Mouse (Mus musculus) kidney, postnatal 14 days (tissue): ENCODE measurements around the gene Insl3.
A peak's percentile ranks its signal among the peaks of the same experiment; 100 is the strongest.
"Not testable (repeated sequence)": the region's sequence is repeated elsewhere in the genome, so short reads cannot be mapped to it uniquely, and the experiment has no call there.

Source experiments
- DNase-seq: peaks from one replicate; pipeline ENCODE4 v3.0.0; 2022; ENCODE audit warnings: mixed read lengths

Insl3 gene

DNA sequence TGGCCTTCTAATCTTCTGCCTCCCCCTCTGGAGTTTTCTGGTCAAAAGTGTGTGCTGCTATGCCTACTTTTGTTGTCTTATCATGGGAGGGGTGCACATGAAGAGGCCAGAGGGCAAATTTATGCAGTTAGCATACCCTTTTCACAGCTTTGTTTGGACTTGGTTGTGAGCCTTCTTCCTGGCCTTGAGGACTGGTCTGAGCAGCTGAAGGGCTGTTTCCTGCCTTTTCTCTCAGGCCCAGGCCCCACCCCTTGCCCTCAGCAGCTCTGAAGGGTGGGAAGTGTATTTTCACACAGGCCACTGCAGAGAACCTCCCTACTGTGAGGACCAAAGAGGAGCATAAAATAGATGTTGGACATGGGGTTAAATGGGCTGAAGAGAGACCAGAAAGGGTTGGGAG, 11.5 kb upstream of the Insl3 start:
- peak; percentile 58 for DNase-seq

DNA sequence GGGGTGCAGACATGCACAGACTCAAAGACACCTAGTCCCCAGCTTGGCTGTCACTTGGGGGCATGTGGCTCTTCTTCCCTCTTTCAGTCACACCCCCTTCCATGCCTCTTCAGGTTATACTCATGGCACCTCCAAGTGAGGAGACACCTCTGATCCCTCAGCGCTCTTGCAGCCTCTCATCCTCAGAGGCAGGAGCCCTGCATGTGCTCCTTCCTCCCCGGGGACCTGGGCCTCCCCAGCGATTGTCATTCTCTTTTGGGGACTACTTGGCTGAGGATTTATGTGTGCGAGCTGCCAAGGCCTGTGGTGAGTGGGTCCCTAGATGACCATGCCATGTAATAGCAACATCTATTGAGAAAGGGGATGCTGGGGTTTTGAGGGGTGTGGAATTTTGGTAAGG, 10.8 kb upstream of the Insl3 start:
- DNase-seq, result no peak

- DNase-seq, result no peak
Measured at GRCm38 (mm10) chr8:71679116-71679515, 9.9 kb upstream of the Insl3 start.

DNA sequence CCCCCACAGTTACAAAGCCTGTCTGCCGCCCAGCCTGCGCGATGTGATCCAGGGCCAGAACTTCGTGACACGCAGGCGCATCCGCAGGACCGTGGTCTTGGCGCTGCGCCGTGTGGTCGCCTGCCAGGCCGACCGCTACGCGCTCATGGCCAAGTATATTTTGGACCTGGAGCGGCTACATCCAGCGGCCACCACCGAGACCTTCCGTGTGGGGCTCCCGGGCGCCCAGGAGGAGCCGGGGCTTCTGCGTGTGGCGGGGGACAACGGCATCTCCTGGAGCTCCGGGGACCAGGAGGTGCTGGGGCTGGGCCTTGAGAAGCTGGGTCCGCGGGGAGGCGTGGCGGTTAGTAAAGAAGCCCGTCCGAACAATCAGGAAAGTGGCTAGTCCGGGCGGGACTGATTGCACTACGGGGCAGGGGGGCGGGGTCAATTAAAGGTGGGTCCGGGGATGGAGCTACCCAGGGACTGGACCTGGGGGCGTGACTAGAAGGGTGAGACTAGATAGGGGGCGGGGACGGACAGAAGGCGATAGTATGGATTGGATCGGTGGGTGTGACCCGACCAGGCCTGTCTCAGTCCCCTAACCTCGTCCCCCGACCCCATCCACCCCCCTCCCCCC, 9.4 kb upstream of the Insl3 start:
- no peak for DNase-seq

- peak; percentile 51 for DNase-seq
Measured at GRCm38 (mm10) chr8:71680471-71680870, 8.5 kb upstream of the Insl3 start.

DNA sequence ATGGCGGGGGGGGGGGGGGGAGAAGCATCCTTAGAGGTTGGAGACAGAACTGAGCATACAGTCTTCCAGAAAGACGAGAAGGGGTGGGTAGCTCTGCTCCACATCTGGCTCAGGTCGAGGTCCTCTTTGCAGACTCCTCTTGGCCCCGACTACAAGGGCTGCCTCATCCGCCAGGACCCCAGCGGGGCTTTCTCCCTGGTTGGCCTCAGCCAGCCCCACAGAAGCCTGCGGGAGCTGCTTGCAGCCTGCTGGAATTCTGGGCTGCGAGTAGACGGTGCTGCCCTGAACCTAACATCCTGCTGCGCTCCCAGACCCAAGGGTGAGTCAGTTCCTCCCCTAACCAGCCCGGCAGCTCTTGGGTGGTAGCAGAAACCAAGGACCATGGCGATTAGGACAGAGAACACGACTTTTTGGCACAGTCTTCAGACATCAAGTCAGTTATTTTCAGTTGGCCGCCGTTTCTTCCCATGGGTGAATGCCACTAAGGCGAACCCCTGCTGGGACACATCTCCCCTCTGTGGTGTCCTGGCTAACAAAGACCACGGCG, 7.6 kb upstream of the Insl3 start:
- no peak for DNase-seq

- DNase-seq, result no peak
Measured at GRCm38 (mm10) chr8:71682832-71683231, 6.2 kb upstream of the Insl3 start.

GRCm38 (mm10) chr8:71684701-71685100, 4.3 kb upstream of the Insl3 start:
- no peak for DNase-seq

DNA sequence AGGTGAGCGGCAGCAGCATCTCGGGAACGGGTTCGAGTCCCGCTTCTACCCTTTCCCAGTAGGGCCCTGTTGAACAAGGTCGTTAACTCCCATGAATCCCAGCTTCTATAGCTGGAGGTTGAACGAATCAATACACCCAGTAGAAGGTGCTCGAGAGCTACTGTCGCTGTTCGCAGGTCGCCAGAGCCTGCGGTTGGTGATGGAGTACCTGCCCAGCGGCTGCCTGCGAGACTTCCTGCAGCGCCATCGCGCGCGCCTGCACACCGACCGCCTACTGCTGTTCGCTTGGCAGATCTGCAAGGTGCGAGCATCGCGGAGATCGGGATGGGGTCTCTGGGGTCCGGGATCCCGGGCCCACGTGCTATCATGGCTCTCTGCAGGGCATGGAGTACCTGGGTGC, 3.4 kb upstream of the Insl3 start:
- no peak for DNase-seq

GRCm38 (mm10) chr8:71686143-71686734, 2.8 kb upstream of the Insl3 start:
- peak; percentile 40 for DNase-seq

GRCm38 (mm10) chr8:71687616-71688015, 1.4 kb upstream of the Insl3 start:
- DNase-seq, result no peak

DNA sequence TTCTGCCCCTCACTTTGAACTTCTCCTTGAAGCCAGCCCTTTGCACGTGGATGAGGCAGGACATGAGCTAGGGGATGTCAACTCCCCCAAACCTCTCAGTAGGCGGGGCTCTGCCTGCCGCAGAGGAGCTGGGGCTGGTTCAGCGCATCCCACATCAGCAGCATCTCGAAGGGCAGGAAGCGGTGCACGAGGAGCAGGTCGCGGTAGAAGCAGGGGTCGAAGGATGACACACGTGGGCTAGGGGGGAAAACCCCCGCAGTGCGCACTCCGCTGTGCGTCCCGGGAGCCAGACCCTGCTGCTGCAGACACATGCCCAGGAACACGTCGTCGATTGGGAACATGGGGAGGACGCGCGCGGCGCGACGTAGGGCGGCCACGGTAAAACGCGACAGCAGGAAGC, 3.5 kb downstream of the Insl3 start:
- no peak for DNase-seq

- DNase-seq, result no peak
Measured at GRCm38 (mm10) chr8:71693166-71694041, 4.4 kb downstream of the Insl3 start.

- DNase-seq, result not testable (repeated sequence)
Measured at GRCm38 (mm10) chr8:71695456-71695855, 6.4 kb downstream of the Insl3 start.

DNA sequence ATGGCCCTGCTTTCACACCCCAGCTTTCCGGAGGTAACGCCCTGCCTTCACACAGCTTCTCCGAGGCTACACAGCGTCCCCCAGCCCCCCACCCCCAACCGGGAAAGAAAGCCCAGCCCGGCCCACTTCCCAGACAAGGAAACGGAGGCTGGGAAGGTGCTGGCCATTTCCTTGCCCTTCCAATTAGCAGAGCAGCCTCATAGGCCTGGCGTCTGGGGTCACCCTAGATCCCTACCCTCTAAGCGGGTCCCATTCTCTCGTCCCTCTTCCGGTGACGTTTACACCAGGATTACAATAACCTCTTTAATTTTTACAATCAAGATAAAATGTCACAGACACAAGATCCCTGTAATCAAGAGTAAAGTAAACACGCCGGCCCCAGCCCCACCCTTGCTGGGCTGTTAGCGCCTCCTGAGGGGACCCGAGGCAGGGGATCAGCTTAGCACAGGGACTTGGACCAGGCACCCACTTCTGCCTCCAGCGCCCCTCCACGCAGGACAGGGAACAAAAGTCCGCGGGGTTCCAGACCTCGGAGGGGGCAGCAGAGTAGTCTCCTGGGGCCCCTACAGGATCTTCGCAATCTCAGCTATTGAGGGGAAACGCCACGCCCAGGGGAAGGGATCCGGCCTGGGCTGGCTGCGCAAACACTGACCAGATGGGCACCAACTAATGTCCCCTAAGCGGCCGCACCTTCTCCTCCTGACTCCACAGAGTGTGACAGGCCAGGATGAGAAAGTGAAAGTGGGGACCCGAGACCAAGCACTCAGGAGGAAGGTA, 11.7 kb downstream of the Insl3 start:
- peak; percentile 53 for DNase-seq

- DNase-seq, result no peak
Measured at GRCm38 (mm10) chr8:71701414-71702086, 12.5 kb downstream of the Insl3 start, which contains the start of gene B3gnt3. Gene B3gnt3 (minus strand): TSS chr8:71701789.

- no peak for DNase-seq
Measured at GRCm38 (mm10) chr8:71702087-71702432, 13.0 kb downstream of the Insl3 start.

GRCm38 (mm10) chr8:71702923-71703322, 13.9 kb downstream of the Insl3 start:
- DNase-seq, result no peak

DNA sequence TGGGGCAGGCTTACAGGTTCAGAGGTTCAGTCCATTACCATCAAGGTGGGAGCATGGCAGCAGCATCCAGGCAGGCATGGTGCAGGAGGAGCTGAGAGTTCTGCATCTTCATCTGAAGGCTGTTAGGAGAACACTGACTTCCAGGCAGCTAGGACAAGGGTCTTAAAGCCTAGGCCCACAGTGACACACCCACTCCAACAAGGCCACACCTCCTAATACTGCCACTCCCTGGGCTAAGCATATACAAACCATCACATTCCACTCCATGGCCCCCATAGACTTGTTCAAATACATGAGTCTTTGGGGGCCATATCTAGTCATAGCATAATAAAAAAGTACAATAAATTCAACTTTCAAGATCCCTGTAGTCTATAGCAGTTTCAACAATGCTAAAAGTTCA, 14.4 kb downstream of the Insl3 start:
- not testable (repeated sequence) for DNase-seq

- DNase-seq, result peak; percentile 41
Measured at GRCm38 (mm10) chr8:71707874-71708273, 18.9 kb downstream of the Insl3 start.

GRCm38 (mm10) chr8:71709134-71709799, 20.3 kb downstream of the Insl3 start:
- DNase-seq, result no peak
